Mouse (Mus musculus) lung, embryonic 16.5 days (tissue): Measurements from ENCODE around the gene Nynrin. TPM values are rescaled to one million over a fixed set of nuclear protein-coding genes. Genes with fewer than 3 reads are reported as not detected.

Experiments
- ATAC-seq: fragments of 200-750 bp; cut with Nextera tagmentation; 2 replicates; pipeline ENCODE4 v1.8.0; 2017; ENCODE audit warnings: low read depth, mild to moderate bottlenecking, moderate library complexity
- H3K27ac ChIP-seq: fragments of 300-500 bp; sonication (generic); 2 replicates; pipeline ENCODE4 v1.5.1; 2014; ENCODE audit warnings: mild to moderate bottlenecking, control low read depth, low read length
- H3K27me3 ChIP-seq: fragments of 300-500 bp; sonication (generic); 2 replicates; pipeline ENCODE4 v1.6.1; 2014; ENCODE audit warnings: low read depth, low read length, mixed read lengths; ENCODE audit not compliant: control insufficient read depth, insufficient read depth
- H3K36me3 ChIP-seq: fragments of 300-500 bp; sonication (generic); 2 replicates; pipeline ENCODE4 v1.6.1; 2014; ENCODE audit warnings: low read length; ENCODE audit not compliant: control insufficient read depth, insufficient read depth
- H3K4me1 ChIP-seq: fragments of 300-500 bp; sonication (generic); replicated peaks from 2 replicates; pipeline ENCODE4 v1.6.1; 2014; ENCODE audit warnings: low read length, mixed read lengths; ENCODE audit not compliant: control insufficient read depth, insufficient read depth
- H3K4me2 ChIP-seq: fragments of 300-500 bp; sonication (generic); 2 replicates; pipeline ENCODE4 v1.6.1; 2014; ENCODE audit warnings: low read depth, low read length, control low read depth
- H3K4me3 ChIP-seq: fragments of 300-500 bp; sonication (generic); 2 replicates; pipeline ENCODE4 v1.5.1; 2014; ENCODE audit warnings: mild to moderate bottlenecking, low read length, control low read depth
- H3K9ac ChIP-seq: fragments of 300-500 bp; sonication (generic); 2 replicates; pipeline ENCODE4 v1.6.1; 2014; ENCODE audit warnings: low read length, control low read depth
- H3K9me3 ChIP-seq: fragments of 300-500 bp; sonication (generic); 2 replicates; pipeline ENCODE4 v1.6.1; 2016; ENCODE audit warnings: low read length; ENCODE audit not compliant: control insufficient read depth
- WGBS: fragments of 180-500 bp; shearing (Covaris S2); extraction: QIAGEN DNeasy Blood & Tissue Kit; methylation state at CpG from one replicate; pipeline ENCODE4 v1.1.7; 2014; 5-methylcytosine and 5-hydroxymethylcytosine counted together
- polyA plus RNA-seq: library from polyadenylated mRNA; unstranded; fragments of >200 nt; fragmentation: Nextera tagmentation; extraction: Ambion mirVana; gene quantifications from 2 replicates; pipeline ENCODE4 v1.2.1, GENCODE M21; 2015

Nynrin gene
- polyA plus RNA-seq, 1 experiment from 2014 or later: 18.8 TPM

DNA sequence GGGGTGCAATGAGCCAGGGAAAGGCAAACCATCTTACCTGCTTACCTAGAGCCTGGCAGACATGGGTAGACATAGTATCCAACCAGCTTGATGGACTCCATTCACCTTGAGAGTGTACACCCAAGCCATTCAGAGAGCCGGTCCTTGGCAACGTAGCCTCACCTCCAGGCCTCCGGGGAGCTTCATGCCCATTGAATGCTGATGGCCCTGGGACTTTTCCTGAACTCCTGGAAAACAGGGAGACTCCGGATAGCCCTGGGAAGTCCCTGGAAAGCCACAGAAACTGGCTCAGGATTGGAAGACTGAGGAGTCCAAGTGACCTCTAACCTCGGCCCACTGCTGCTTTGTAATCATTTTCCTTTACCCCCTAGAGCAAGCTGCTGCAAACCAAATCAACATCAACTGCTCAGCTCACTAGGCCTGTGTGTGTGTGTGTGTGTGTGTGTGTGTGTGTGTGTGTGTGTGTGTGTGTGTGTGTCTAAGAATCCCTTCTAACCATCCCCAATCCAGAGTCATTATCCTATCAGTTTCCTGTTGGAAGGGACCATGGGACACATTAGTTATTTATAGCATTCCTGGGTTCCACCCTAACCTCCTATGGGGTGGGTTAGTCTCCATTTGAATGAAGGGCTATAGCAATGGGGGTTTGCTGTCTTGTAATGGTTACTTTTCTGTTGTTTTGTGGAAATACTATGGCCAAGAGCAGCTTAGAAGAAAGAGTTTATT, 18.8 kb upstream of the Nynrin start:
- peak; percentile 10; the same call in 1 of the 2 replicates for ATAC-seq
- H3K27me3 ChIP-seq: no peaks in the 10 kb centered on the region
- H3K9me3 ChIP-seq: no peaks in the 10 kb centered on the region
- no peak overlapping the region for H3K4me3 ChIP-seq
- no peak overlapping the region for H3K27ac ChIP-seq
- H3K4me2 ChIP-seq: no peak overlapping the region
- H3K36me3 ChIP-seq: peaks cover 10% of the 10 kb centered on the region; the same call in 1 of the 2 replicates
- H3K9ac ChIP-seq: no peak overlapping the region
- peaks cover 10% of the 10 kb centered on the region for H3K4me1 ChIP-seq
- 74% methylated on average over 5 of the region's 5 CpGs for WGBS

DNA sequence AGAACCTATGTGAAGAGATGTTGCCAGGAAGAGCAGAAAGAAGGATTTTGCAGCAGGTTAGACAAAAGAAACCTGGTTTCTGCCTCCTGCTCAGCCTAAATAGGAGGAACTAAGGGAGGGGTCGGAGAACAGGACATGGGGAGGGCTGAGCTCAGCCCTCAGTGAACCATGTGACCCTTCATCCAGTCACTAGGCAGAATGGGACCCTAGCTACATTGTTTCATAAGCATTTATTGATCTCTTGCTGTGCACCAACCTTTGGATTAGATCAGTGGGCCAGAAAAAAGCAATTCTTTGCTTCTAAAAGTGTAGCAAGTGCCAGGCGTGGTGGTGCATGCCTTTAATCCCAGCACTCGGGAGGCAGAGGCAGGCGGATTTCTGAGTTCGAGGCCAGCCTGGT, 15.5 kb upstream of the Nynrin start:
- no peaks in the 10 kb centered on the region for H3K9me3 ChIP-seq
- no peak overlapping the region for H3K9ac ChIP-seq
- H3K36me3 ChIP-seq: no peaks in the 10 kb centered on the region
- WGBS: 85% methylated on average over 5 of the region's 5 CpGs
- peaks cover 8% of the 10 kb centered on the region for H3K4me1 ChIP-seq
- no peak overlapping the region for H3K4me2 ChIP-seq
- no peak overlapping the region for H3K4me3 ChIP-seq
- no peak overlapping the region for H3K27ac ChIP-seq
- ATAC-seq: no peak
- no peaks in the 10 kb centered on the region for H3K27me3 ChIP-seq

DNA sequence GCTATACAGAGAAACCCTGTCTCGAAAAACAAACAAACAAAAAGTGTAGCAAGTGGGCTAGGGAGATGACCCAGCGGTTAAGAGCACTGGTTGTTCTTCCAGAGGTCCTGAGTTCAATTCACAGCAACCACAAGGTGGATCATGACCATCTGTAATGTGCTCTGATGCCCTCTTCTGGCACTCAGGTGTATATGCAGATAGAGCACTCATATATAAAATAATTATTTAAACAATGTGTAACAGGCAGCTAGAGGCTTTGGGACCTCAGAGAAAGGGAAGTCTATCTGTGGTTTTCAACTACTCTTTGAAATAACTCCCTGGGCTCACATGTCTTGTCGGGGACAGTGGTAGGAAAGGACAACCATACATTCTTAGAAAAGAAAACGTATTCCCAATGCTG, 15.1 kb upstream of the Nynrin start:
- no peaks in the 10 kb centered on the region for H3K9me3 ChIP-seq
- H3K4me2 ChIP-seq: no peak overlapping the region
- no peak overlapping the region for H3K4me3 ChIP-seq
- no peak overlapping the region for H3K27ac ChIP-seq
- H3K4me1 ChIP-seq: peaks cover 8% of the 10 kb centered on the region
- no peak for ATAC-seq
- no peaks in the 10 kb centered on the region for H3K27me3 ChIP-seq
- 81% methylated on average over 4 of the region's 4 CpGs for WGBS
- H3K9ac ChIP-seq: no peak overlapping the region
- no peaks in the 10 kb centered on the region for H3K36me3 ChIP-seq

DNA sequence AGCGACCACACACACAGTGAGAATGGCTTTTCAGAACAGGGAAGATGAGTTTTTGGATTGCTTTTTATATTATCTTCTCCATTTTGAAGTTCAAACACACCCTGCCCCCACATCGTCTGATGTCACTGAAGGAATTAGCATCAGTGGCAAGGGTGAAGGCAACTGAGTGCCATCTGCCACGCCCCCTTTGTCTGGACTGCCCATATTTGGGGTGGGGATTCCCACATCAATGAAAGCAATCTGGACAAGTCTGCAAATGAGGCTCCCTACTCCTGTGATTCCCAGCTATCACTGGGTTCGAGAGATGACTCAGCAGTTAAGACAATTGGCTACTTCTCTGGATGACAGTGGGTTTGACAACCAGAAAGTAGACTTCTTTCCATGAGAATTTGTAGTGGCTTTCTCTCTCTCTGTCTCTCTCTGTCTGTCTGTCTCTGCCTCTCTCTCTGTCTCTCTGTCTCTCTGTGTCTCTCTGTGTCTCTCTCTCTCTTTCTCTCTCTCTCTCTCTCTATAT, 12.9 kb upstream of the Nynrin start:
- 59% methylated on average over 4 of the region's 4 CpGs for WGBS

DNA sequence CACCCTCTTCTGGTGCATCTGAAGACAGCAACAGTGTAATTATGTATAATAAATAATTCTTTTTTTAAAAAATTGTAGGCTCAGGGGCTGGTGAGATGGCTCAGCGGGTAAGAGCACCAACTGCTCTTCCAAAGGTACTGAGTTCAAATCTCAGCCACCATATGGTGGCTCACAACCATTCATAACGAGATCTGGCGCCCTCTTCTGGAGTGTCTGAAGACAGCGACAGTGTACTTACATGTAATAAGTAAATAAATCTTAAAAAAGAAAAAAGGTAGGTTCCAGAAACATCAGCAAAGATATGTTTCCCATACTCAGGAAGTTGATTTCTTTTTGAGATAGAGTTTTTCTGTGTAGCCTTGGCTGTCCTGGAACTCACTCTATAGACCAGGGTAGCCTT, 11.0 kb upstream of the Nynrin start:
- Histone ChIP-seq H3K9me3 (no peaks in the 10 kb centered on the region), H3K4me2 (no peak overlapping the region), H3K27me3 (no peaks in the 10 kb centered on the region), H3K27ac (no peak overlapping the region), H3K36me3 (no peaks in the 10 kb centered on the region), H3K4me1 (no peaks in the 10 kb centered on the region), H3K9ac (no peak overlapping the region), H3K4me3 (no peak overlapping the region)
- ATAC-seq: no peak
- 71% methylated on average over 4 of the region's 4 CpGs for WGBS

More for the DNA sequence above, 12.9 kb upstream of the Nynrin start:
- no peaks in the 10 kb centered on the region for H3K27me3 ChIP-seq
- no peak for ATAC-seq
- no peak overlapping the region for H3K4me2 ChIP-seq
- H3K9me3 ChIP-seq: no peaks in the 10 kb centered on the region
- no peak overlapping the region for H3K27ac ChIP-seq
- no peak overlapping the region for H3K4me3 ChIP-seq
- H3K4me1 ChIP-seq: no peaks in the 10 kb centered on the region; the same call in 1 of the 2 replicates
- H3K36me3 ChIP-seq: no peaks in the 10 kb centered on the region
- H3K9ac ChIP-seq: no peak overlapping the region

DNA sequence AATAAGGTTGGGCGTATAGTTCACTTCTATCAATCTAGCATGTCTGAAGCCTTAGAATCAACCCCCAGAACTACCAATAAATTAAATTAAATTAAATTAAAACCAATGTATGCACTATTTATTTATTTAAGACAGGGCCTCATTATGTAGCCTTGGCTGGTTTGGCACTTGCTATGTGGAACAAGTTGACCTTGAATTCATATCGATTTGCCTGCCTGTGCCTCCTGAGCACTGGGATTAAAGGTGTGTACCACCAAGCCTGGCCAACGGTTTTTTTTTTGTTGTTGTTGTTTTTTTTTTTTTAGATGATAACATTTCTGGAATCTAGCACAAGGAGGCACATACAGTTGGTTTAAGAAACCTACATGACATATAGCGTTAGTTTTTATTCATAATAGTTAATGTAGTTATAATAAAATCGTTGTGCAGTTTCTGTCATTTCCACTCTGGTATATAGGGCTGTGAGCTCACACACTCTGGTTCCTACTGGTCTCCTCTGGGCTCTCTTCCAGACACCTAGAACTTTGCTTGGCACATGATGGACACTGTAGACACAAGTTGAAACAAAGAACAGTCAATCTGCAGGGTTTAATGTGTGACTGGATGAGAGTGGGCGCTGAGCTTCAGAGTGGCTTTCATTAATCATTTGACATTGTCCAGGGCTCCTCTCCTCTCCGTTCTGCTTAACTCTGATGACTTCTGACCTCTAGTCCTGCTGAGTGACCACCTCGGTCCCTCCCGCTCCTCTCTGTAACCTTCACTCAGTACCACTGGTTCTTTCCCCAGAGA, 8.1 kb upstream of the Nynrin start:
- Histone ChIP-seq H3K36me3 (no peaks in the 10 kb centered on the region), H3K4me3 (no peak overlapping the region), H3K27ac (no peak overlapping the region), H3K9ac (no peak overlapping the region), H3K27me3 (no peaks in the 10 kb centered on the region), H3K9me3 (no peaks in the 10 kb centered on the region), H3K4me1 (no peaks in the 10 kb centered on the region), H3K4me2 (no peak overlapping the region)
- no peak for ATAC-seq
- 62% methylated on average over 9 of the region's 9 CpGs for WGBS

DNA sequence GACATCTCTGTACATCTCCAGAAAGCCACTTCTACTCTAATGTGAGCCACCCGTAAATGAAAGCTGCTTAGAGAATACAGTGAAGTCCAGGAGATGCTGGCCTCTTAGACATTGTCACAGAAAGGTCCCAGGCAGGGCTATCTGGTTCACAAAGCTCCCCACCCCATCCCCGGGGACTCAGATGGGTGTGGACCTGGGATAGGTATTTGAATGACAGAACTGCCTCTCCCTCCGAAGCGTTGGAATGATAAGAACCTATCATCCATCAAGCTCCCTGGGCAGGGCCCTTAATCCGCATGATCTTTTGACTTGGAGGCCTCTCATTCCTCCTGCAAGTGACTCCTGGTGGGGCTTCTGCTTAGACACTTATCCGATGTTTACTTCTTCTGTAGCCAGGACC, 2.9 kb upstream of the Nynrin start:
- Histone ChIP-seq H3K9ac (no peak overlapping the region), H3K27me3 (no peaks in the 10 kb centered on the region), H3K9me3 (no peaks in the 10 kb centered on the region), H3K27ac (no peak overlapping the region), H3K4me3 (no peak overlapping the region), H3K4me1 (peaks cover 26% of the 10 kb centered on the region), H3K36me3 (no peaks in the 10 kb centered on the region), H3K4me2 (no peak overlapping the region)
- WGBS: 52% methylated on average over 6 of the region's 6 CpGs
- no peak for ATAC-seq

DNA sequence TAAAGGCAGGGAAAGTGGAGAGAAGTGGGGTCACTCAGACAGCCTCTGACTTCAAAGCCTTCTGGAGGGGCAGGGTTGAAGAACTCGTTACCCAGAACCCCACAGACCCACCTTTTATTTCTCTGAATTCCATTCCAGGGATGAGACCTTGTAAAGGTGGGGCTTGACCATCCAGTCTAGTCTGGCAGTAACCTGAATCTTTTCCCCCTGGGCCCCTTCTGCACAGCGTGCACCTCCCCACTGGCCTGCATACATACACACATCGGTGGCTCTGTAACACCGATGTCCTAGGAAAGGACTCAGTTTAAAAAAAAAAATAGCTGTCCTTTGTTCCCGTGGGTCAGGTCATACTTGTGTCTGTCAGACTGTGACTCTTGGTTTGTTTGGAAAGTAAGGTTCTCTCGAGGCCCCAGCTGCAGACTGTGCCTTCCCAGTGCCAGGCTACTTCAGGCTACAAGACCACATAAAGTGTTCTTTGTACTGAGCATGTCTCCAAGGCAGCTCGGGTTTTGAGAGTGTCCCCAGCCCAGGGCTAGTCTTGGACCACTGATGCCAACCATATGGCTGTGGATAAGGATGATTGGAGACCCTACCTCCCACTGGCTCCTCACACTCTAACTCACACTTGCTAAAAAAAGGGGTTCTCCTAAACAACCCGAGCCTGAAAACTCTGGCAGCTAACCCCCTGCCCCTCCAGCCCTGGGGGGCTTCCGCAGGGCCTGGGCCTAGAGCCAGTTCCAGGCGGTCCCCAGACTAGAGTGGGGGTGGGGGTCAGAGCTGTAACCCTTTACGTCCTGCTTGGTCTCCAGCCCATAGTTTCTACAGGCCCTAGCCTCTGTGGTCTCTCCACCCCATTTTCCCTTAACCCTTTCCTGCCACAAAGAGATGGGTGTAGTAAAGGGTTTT, 911 bp upstream of the Nynrin start:
- peak overlapping the region; percentile 76 for H3K4me2 ChIP-seq
- H3K36me3 ChIP-seq: no peaks in the 10 kb centered on the region; the same call in 1 of the 2 replicates
- H3K27ac ChIP-seq: peak overlapping the region; percentile 99
- H3K27me3 ChIP-seq: no peaks in the 10 kb centered on the region
- peak; percentile 82 for ATAC-seq
- 3% methylated on average over 11 of the region's 11 CpGs for WGBS
- H3K9me3 ChIP-seq: no peaks in the 10 kb centered on the region
- peak overlapping the region; percentile 69 for H3K4me3 ChIP-seq
- H3K4me1 ChIP-seq: peaks cover 45% of the 10 kb centered on the region
- peak overlapping the region; percentile 80 for H3K9ac ChIP-seq
